Mouse (Mus musculus) ovary, postnatal 10 days (tissue): Measurements from ENCODE around the gene Stil.

Experiments
- DNase-seq: peaks from one replicate; pipeline ENCODE4 v3.0.0; 2022; ENCODE audit warnings: low spot score

Gene Stil

GRCm38 (mm10) chr4:115051245-115051644 lies 51.3 kb downstream of the Stil start:
- DNase-seq = no peak

DNA sequence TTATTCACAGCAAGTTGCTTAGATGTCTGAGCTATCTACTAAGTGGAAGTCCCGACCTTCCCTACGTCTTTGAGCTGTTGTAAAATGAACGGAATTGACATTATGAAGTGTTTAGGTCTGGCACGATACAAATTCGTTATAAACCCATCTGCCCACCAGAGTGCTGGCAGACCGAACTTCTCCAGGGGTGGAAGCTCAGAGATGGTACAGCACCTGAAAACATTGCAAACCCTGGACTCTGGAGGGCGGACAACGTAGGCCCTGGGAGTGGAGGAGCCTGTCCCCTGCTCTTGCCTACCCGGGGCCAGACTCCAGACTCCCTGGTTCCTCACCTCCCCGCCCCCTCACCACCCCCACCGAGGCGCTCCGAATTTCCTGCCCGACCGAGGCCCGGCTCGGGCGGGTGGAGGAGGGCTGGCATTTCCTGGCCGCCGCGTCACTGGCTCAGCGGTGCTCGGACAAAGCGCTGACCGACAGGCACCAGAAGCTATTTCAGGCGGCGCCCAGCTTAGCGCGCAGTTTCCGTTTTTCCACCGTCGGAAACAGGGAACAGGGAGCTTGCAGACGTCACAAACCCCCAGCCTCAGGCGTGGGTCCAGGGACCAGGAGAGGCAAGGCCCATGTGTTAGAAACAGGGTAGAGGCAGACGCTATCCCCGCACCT lies 52.5 kb downstream of the Stil start:
- DNase-seq = no peak

- no peak for DNase-seq
These were observed 55.1 kb downstream of the Stil start for GRCm38 (mm10) chr4:115055044-115055443.

DNA sequence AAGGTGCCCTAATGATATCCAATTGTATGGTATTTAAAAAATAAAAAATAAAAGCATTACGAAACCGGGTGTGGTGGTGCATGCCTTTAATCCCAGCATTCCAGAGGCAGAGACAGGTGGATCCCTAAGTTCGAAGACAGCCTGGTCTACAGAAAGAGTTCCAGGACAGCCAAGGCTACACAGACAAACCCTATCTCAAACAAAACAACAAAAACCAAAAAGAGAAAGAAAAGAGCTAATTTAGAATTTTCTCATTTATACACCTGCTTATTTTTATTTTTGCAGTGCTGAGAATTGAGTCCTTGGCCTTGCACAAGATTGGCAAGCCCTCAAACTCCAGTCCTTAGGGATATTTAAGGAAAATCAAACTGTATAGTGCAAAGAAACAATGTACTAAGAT lies 55.7 kb downstream of the Stil start:
- DNase-seq = no peak

DNA sequence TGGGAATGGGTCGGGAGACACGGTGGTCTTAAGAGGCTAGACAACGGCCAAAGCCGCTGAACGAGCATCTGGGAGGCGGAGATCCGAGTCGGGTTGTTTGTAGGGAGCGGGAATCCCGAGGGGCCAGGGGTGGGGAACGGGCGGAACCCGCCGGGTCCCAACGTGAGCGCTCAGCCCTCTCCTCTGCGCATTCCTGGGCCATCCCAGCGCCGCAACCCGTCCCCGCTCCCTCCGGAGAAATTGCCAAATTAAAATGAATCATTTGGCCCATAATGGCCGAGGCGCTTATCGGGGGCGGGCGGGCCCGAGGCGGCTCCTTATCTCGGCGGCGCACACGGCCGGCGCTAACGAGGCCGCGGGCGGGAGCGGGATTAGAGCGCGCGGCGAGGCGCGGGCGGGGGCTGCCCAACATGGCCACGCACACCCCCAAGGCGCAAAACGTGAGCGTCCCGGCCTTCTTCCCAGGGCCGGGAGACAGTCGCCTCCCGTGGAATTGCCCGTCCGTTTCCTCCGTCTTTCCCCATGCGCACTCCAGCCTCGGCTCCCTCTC lies 56.5 kb downstream of the Stil start, which contains the start of gene Tal1:
Tal1 (plus strand) TSS at position 56 of the 550 bp plus-strand sequence.
- no peak for DNase-seq

- DNase-seq = peak; percentile 25
These were observed 57.1 kb downstream of the Stil start for GRCm38 (mm10) chr4:115056921-115057673.

DNA sequence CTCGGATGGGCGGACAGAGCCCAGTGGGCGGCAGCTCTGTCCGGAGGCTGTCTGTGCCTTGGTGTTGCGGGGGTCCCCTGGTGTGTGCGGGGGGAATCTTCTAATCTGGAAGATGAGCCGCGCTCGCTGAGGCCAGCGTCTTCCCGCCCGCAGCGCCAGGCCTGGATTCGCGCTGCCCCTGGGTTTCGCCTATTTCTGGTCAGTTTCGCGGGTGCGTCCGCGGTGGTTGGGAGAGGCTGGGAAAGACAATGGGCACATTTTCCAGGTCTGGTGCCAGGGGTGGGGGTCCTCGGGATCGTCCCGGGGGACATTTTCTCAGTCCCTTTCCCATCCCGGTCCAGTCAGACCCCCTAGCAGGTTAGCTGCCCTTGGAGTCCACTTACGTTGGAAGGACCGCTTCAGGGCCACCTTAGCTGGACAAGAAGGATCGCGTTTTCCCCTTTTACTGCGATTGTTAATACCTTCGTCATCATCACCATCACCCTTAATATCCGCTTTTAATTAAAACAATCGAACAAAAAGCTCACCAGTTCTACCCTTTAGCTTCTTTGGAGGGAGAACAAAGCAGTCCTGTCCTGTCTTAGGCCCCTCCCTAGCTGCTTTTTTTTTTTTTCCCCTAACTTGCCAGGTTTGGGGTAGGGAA lies 57.8 kb downstream of the Stil start:
- no peak for DNase-seq

GRCm38 (mm10) chr4:115058317-115058761 lies 58.4 kb downstream of the Stil start:
- DNase-seq = no peak

DNA sequence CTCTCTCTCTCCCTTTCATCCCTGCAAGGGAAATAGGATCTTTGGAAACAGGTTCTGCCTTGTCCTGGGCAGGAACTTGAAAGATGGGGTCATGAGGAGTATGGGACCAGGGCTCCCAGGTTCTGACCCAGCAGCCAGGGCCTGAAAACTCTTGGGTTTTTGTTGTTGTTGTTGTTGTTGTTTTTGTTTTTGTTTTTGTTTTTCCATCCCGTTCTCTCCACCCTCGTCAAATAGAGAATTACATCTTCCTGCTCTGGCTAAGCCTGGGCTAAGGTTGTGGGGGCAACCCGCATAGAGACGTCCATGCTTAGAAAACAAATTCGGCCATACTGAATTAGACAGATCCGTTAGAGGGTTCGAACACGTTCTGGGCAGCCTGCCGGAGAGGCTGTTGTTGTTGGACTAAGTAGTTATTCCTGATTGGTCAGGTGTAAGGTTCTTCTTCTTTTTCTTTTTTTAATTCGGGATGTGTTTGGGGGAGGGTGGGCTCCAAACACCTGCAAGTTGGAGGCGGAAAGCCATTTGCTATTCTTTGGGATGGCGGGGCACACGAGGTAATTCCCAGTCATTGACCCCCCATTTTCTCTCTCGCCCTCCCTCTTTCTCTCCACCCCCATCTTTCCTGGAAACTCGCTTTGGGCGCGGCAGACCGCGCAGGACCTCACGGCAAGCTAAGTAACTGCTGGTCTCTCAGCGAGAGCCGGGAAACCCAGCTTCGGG lies 59.1 kb downstream of the Stil start:
- no peak for DNase-seq

DNA sequence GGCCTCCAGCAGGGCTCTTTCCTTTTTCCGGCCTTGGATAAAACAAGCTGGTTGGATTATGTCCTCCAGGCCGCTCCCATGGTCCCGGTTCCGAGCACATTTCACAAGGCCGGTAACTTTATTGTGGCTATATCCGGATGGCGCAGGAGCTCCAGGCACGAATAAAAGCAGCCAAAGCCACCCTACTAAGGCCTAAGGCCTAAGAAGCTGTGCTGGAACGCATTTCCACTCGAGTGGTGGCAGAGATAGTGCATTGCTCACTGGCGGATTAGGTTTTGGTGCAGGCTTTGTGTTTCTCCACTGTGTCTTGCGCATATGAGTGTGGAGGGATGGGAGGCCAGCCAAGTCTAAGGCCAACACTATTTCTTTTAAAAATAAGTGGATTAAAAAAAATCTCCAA lies 59.9 kb downstream of the Stil start:
- no peak for DNase-seq

DNA sequence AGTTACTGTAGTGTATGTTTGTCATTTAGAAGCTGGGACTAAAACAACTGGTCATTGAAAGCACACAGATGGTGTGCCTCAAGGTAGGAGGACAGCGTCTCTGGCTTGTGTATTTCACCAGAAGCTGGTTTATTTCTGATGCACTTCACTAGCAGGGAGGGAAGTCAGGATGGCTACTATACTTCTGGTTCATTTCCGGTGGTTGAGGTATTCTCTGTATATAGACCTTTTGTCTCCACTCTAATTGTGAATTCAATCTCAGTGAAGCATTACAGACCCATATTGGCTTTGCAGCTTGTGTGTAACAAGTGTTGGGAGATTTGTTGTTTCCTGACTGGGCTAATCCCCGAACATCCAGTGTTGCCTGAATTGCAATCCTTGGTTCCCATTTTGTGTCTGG lies 60.8 kb downstream of the Stil start:
- no peak for DNase-seq

DNA sequence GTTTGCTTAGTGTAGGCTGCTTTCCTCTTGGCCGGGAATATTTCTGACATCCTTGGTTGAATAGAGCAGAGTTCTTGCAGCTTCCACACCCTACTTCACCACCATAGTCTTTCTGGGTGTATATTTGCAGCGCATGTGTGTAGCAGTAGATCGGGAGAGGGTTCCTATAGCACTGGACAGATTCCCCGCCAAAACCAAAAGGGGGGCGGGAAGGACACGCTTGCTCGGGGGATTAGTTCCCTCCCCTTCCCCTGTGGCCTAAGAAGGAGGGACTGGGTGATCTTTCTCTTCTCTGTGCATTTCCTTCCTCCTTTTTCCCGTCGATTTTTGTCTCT lies 62.5 kb downstream of the Stil start:
- DNase-seq = no peak

GRCm38 (mm10) chr4:115062875-115063517 lies 63.0 kb downstream of the Stil start:
- DNase-seq = no peak

DNA sequence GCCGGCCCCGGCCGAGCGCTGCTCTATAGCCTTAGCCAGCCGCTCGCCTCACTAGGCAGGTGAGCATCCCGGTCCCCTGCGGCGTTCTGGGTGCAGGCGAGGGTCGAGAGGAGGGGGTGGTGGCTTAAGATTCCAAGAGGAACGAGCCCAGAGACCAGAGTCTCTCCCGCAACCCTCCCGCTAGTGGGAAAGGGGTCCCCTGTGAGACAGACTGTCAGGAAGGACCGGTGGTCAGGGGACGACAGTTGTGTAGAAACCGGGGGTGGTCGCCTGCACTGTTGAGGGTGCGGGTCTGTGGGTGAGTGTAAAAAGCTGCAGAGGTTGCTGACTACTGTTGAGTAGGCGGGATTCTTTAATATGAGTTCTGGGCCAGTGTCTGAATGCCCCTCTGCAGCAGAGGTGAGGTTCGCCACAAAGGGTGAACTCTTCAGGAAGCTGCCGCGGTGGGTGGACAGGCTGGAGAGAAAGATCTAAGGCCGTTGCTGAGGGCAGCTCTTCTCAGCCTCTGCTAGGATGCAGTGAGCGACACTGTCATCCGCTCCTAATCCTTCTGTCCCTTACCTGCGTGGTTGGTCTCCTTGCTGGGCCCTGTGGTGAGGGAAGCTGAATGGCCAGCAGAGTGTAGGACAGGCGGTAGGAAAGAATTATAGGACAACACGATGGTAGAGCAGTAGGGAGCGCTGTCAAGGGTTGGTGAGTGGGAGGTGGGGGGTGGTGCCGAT lies 63.7 kb downstream of the Stil start:
- DNase-seq = no peak

- no peak for DNase-seq
These were observed 71.7 kb downstream of the Stil start for GRCm38 (mm10) chr4:115071668-115072067.

GRCm38 (mm10) chr4:115074789-115075188 lies 74.8 kb downstream of the Stil start:
- DNase-seq = no peak

DNA sequence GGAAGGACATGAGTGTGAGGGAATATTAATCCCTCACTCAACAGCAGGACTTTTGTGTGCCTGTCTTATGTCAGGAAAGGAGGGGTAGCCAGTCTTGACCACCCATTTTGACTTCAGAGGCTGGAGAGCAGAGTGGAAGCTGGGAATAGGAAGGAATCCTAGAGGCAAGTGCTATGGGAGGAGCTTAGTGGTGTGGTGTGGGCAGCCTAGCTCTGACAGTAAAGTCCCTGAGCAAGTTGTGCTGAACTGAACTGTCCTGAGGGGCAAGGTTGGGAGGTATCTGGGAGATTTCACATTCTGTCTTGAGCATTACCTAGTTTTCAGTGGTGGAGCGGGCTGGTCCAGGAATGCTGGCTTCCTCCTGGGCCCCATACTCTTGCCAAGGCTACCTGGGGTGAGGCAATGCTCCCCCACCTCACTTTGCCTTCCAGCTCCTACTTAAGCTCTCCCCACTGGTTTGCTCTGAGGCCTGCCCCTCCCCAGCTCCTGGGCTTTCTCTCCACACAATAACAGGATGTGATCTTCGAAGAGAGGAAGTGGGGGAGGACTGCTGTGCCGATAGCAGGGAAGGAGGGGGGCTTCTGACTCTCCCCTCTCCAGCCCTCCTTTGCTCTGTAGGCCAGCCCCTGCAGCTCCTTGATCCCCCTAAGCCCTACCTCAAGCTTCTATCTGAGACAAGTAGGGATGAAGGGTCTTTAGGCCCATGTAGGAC lies 75.4 kb downstream of the Stil start:
- DNase-seq = no peak

- no peak for DNase-seq
These were observed 79.2 kb downstream of the Stil start for GRCm38 (mm10) chr4:115078892-115079820.

DNA sequence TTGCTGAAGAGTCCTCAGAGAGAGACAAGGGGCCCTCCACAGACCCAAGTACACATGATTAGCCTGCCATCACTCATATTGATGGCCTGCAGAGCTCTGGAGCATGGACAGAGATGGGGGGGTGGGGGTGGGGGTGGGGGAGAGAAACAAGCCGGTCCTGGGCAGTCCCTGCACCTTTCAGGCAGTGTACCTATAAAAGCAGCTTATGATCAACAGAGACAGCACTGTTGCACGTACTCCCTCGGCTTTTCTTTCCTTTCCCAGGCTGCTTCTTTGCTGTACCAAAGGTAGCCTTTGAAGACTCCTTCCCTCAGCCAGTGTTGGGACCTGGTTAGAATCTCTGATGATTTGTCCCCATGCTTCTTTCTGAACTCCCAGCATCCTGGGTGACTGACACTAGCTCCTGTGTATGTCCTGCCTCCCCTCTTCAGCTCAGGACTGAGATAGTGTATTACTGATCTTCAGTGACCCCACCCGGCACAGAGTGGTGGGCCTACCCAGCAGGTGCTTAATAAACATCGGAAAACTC lies 79.9 kb downstream of the Stil start:
- DNase-seq = no peak
